Mouse (Mus musculus) thymus, postnatal 14 days (tissue): ENCODE data around the gene Taok3.

Experiments
- DNase-seq: peaks from one replicate; pipeline ENCODE4 v3.0.0; 2021

The Taok3 gene

DNA sequence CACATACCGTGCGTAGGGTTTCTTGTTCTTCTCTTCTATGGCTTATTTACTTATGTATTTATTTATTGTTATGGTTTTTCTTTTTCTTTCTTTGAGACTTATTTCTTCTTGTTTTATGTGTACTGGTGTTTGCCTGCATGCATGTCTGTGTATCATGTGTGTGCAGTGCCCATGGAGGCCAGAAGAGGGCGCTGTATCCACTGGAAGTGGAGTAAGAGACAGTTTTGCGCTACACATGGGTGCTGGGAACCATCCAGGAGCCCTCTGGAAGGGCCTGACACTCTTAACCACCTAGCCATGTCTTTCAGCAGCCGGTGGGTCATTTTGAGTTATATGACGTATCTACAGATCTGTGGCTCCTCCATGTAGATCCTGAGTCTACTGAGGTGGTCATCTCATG is 64.9 kb downstream of the Taok3 start:
- no peak for DNase-seq

DNA sequence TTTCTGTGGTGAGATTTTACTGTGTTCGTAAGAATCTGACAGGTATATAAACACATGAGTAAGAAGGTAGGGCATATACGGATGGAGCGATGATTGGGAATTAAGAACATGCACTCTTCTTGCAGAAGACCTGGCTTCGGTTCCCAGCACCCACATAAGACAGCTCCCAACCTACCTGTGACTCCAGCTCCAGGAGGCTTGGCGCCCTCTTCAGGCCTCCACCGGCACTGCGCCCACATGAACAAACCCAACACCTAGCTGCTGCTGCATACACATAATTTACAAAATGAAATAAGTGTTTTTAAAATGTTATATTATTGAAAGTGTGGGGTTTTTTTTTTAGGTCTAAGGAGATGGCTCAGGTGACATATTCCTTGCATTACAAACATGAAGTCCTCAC is 65.7 kb downstream of the Taok3 start:
- DNase-seq, result peak; percentile 24

DNA sequence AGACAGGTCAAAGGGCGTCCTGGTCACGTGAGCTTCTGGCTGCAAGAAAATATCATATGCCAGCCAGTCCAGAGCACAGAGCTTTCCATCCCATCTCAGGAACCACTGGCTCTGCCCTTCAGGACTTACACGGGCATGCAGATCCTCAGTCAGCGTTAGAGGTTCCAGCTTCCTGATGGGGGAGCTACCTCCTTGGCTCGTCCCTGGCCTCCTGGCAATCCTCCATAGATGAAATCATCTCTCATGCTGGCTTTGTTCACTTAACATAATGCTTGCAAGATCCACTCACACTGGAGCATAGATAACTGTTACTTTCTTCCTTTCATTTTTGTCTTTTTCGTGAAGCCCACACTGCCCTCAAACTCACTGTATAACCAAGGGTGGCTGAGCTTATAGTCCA is 72.1 kb downstream of the Taok3 start:
- DNase-seq, result no peak

DNA sequence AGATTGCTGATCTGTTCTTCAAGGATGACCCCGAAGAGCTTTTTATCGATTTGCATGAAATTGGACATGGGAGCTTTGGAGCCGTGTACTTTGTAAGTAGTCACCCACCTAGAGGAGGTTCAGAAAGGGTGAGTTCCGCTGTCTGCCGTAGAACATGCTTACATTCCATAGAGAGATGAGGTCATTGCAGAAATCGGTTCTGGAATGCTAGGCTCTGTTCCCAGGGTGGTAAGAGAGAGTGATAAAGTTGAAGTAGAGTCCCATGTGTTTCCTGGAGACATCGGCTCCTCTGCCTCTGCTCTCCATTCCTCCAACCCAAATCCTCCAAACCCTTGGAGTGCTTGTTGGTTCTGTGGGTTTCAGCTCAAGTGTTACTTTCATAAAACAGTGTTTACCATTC is 73.8 kb downstream of the Taok3 start:
- DNase-seq, result no peak

DNA sequence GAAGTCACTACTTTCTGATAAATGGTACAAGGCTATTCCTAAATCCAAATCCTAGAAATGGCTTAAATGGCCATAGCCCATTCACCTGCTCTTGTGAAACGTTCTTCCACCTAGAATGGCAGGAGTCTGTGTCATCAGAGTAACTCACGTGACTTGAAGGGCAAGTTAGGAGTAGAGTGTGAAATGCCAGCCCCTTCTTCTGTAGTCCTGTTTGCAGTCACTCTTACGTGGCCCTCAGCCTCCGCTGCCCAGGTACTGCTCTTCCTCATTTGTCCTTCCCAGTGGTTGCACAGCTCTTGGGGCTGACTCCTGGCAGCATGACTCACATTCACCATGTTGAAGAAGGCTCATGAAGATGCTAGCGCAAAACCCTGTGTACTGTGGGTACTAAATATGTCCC is 74.7 kb downstream of the Taok3 start:
- DNase-seq, result no peak

DNA sequence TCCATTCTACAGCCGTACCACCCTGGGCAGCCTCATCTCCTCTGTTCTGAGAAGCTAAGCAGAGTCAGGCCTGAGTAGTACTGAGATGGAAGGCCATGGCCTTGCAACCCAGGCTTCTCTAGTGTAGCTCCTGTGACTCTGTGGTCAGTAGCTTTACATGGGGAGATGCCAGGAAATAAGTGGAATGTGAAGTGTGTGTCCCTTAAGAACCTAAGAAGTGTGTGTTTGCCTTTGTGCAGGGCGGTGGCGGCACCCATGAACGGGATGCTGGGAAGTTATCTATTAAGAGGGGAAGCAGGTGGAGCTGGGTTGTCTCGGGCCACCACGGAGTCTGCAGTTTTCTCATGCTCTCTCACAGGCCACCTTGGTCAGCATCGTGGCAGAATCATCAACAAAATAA is 76.6 kb downstream of the Taok3 start:
- no peak for DNase-seq

DNA sequence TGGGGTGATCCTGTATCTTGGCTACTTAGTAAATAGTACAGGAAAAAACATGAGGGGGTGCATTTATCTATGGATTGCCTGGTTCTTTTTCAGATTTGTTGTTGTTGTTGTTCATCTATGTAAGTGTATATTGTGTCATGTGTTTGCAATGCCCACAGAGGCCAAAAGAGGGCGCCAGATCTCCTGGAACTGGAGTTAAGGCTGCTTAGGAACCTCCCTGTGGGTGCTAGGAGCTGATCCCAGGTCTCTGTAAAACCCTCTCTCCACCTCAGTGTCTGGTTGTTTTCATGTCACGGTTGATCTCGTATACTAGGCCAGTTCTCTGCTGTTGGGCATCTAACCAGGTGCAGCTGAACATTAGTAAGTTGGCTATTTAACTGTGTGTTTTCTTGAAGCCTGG is 78.5 kb downstream of the Taok3 start:
- no peak for DNase-seq

DNA sequence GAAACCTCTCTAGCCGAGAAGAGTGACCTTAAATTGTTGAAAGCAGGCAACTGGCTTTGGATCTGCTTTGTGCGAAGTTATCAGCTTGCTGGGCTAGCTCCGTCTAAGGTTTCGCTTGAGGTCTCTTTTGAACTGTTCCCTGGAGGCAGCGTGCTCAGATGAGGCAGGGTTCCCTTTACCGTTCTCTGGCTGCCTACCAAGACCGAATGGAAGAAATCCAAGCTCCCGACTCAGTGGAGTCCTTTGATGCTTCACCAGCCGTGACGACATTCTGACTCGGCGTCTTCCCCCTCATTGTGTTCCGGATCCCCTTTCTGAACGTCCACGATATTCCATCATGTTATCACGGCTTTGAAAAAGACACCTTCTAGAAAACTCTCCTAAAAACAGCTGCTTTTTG is 87.4 kb downstream of the Taok3 start:
- DNase-seq, result no peak

DNA sequence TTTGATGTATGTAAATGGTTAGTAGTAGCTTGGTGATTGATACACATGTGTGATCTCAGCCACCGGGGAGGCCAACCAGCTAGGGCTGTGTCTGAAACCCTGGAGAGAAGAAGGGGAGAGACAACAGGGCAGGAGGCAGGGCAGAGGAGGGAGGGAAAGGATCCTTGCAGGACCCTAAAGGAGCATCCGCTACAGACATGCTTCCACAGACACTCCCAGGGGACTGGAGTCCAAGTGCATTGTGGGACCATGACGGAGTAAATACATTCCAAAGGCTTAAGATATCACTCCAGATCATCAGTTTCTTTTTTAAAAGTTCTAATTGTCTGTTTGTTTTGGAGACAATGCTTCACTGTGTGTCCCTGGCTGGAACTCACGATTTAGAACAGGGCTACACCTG is 94.1 kb downstream of the Taok3 start:
- no peak for DNase-seq

DNA sequence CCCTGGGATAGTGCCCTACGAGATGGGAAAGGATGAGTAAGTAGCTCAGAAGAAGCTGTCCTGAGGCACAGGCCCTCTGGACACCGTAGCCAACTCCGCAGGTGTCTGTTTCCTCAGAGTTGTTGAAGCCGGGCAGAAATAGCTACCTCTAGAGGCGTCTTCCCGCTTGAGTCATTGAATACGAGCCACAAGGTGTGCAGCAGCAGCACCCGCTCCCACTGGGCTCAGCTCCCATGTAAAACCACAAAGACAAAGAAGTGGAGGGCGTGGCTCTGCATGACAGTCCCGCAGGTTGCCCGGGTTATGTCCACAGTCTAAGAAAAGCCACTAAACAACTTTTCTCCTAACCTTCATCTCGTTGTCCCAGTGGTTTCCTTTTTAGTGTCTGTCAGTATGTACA is 111.1 kb downstream of the Taok3 start:
- no peak for DNase-seq

DNA sequence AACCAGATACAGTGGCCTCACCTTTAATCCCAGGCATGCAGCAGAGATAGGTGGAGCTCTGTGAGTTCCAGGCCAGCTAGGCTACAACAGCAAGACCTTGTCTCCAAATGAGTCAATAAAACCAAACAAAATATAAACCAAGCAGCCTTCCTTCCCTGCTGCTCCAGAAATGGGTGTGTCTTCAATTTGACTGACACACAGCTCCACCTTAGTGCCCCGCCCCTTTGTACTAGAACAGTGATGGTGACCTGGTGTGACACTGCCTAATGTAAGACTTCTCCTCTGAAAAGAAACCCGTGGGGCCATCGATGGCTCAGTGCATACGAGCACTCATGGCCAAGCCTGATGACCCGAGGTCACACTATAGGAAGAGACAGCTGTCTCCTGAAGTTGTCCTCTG is 116.6 kb downstream of the Taok3 start:
- no peak for DNase-seq

DNA sequence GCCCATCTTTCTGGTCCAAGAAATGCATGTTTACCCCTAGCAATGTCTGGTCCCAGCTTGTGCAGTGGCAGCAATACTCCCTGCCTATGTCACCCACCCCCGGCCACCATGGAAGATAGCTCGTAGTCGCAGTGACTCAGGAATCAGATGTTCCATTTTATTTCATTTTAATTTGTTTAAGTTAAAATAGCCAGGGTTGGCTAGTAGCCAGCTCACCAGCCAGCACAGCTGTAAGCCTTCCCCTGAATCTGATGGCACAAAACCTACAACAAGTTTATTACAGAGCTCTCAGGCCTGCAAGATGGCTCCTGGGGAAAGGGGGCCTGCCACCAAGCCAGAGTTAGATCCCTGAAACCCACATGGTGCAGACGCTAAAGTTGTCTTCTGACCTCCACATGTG is 119.2 kb downstream of the Taok3 start:
- DNase-seq, result no peak

DNA sequence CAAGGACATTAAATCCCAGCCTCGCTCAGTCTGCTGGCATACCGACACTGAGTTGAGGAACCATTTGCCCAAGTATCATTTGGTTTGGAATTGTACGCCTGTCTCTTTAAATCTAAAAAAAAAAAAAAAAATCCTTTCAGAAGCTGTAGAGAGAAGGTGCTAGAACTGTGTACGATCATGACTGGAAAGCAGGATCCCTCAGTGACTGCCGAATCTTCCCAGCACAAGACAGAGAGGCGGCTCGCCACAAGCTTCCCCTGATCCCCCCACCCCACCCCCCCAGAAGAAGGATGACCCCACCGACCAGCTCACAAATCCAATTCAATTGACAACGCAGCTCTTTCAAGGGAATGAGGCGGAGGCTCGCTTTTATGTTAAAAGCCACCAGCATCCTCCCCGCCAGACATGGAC is 120.4 kb downstream of the Taok3 start:
- DNase-seq, result no peak

DNA sequence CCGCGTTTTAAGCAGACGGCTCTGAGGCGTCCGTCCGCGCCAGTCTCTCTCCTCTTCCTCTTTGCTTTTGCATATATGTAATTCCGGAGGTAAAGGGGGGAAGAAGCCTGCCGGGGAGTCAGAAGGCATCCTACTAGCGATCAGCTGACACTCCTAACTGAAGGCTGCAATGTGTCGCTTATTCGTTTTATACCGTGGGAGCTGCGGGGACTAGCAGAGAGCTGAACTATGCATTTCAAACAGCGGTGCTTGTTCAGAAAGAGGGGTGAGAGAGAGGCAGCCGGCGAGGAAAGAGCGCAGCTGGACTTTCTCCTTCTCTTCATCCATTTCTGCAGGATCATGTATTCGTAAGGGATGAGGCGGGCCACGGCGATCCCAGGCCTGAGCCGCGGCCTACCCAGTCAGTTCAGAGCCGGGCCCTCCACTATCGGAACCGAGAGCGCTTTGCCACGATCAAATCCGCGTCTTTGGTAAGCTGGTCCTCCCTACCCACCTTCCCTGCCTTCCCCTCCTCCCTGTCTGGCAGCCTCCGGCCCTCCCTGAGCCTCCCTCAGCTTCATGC is 120.9 kb downstream of the Taok3 start:
- DNase-seq, result no peak

DNA sequence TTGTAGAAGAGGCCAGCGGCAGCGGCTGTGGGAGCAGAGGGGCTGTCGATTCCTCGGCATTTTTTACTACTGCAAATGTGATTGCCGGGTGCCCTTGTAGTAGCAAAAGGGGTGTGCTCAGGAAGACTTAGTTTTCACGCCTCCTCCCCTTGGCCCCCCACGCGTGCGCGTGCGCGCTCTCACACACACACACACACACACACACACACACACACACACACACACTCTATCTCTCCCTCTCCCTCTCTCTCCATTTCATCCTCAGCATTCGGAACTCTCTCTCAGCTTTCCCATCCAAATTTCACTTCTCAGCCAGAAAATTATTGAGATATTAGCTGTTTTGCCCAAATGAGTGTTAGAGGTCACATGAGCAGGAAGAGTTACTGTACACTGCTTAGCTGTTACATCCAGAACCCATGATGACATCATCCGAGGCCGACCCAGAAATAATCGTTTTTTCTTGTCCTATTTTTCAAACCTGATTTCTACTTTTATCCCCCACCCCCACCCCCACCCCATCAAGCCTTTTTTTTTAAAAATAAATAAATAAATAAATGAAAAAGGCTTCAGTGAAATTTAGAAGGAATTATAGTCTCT is 122.1 kb downstream of the Taok3 start:
- no peak for DNase-seq

DNA sequence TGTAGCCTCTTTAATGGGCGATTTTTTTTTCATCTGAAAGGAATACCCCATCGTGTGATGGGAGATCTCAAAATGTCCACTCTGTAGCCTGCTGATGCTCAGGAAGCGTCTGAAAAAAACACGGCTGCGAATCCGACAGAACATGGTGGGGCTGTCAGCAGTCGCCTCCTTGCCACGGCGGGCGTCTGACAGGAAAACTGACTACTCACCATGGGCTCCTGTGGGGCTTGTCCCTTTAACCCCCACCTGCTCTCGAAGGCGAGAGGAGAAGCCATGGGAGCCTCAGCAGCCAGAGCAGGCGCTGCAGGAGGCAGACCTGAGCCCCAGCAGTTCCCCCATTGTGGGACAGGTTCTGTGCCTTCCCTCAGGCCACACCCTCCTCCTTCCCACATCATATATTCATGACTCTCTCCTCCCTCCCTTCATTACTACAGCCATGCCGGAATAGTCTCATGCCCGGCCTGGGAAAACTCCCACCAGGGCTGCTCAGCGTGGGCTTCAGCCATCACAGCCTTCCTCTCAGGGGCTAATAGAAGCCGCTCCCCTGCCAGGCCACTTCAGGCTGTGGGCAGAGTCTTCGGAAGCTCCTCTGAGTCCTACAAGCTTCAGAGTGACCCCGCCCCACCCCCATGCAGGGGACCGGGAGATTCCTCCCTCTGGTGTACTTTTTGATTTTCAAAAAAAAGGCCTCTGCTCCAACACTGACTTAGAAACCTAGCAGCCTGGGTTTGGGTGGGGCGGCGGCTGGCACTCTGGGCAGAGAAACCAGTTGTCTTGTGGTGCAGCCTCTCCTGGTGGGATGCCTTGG is 122.9 kb downstream of the Taok3 start:
- DNase-seq, result no peak

DNA sequence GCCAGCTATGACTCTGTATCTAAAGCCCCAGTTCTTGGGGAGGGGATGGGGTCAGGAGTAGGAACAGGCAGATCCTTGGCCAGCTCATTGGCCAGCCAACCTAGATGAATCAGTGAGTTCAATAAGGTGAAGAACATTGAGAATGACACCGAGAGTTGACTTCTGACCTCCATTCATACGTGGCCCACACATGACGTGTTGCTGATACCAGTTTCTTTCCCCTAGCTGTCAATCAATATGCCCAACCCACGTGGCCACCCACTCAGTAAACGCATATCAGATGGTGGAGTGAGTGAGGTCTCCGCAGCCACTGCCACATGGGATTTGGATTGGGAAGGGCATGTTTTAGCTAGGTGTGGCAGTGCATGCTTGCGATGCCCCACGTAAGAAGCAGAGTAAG is 125.2 kb downstream of the Taok3 start:
- DNase-seq, result no peak

DNA sequence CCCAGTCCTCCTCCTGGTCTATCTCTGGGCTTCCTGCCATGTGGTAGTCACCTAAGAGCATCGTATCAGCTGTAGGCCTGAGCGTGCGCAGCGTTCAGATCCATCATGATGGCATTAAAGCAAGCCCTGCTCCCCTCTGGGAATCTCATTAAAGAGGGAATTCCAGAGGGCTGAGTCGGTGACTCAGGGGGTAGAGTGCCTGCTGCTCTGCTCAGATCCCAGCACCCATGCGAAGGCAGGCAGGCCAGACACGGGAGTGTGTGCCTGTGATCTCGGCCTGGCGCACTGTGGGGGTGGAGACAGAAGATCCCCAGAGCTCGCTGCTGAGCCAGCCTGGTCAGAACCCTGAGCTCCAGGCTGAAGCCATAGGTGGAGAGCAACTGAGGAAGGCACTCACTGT is 128.4 kb downstream of the Taok3 start:
- no peak for DNase-seq

DNA sequence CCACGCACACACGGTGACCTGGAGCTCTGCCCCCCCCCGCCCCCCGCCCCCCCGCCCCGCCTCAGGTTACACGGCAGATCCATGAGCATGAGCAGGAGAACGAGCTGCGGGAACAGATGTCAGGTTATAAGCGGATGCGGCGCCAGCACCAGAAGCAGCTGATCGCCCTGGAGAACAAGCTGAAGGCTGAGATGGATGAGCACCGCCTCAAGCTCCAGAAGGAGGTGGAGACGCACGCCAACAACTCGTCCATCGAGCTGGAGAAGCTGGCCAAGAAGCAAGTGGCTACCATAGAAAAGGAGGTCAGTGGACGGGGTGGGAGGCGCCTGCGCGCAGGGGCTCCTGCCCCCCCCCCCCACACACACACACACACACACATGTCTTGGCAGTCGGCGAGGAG is 130.9 kb downstream of the Taok3 start:
- no peak for DNase-seq

DNA sequence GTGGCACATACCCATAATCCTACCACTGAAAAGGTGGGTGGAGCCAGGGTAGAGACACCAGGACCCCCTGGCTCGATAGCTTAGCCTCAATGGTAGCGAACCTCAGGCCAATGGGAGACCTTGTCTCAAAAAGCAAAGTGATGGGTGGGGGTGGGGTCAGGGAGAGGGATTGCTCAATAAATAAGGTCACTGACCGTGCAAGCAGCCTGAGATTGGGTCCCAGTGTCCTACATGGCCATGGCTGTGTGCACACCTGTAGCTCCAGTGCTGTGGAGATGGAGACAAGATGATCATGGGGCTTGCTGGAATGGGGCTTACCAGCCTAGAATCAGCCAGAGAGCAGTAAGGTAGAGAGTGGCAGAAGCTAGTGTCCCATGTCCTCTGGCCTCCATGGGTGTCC is 131.8 kb downstream of the Taok3 start:
- no peak for DNase-seq

DNA sequence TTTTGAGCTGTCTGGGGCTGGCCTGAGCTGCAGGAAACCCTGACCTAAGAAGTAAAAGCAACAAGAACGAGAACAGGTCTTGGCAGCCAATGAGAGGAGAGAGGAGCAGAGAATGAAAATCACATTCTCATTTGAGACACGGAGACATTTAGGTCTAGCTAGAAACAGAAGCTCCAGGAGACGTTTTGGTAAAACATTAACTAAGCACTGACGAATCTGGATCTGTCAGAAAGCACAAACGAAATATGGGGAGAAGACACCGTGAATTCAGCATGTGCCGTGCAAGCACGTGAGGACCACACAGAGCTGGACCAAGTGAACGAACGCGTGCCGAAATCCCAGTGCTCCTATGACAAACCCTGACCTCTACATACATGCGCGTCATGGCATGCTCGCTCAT is 138.3 kb downstream of the Taok3 start:
- DNase-seq, result no peak

DNA sequence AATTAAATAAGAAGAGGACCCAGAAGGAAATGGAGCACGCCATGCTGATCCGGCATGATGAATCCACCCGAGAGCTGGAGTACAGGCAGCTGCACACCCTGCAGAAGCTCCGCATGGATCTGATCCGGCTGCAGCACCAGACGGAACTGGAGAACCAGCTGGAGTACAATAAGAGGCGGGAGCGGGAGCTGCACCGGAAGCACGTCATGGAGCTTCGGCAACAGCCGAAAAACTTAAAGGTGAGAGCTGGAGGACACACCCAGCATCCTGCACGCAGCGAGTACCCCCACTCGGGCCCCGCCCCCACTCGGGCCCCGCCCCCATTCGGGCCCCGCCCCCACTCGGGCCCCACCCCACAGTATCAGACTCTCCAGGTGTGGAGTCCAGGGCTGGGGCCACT is 143.6 kb downstream of the Taok3 start:
- DNase-seq, result no peak

DNA sequence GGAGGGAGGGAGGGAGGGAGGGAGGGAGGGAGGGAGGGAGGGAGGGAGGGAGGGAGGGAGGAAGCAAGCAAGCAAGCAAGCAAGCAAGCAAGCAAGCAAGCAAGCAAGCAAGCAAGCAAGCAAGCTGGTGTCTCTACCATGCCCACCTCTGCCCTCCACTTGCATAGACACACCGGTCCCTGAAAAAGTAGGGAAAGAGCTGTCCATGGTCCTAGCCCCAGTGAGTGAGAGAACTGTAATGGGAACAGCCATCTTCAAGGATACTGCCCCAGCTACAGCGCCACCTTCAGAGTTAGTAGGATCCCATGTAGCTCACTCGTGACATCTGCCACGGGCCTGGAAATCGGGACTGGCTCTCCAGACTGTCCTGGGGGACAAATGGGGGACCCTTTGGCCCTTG is 144.8 kb downstream of the Taok3 start:
- DNase-seq, result no peak

DNA sequence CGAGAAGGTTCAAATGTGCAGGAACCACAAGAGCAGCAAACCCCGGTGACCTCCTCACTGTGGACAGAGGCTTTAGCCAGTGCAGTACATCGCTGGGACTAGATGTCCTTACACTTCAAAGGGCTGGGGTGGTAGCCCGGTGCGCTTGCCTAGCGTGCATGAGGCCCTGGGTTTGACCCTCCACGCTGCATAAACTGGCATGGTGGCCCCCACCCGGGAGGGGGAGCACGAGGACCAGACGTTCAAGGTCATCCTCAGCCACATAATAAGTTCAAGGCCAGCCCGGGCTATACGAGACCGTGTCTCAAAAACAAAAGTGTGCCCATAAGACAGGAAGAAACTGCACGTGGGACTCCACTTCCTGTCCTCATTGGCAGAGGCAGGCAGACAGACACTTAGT is 148.0 kb downstream of the Taok3 start:
- no peak for DNase-seq

DNA sequence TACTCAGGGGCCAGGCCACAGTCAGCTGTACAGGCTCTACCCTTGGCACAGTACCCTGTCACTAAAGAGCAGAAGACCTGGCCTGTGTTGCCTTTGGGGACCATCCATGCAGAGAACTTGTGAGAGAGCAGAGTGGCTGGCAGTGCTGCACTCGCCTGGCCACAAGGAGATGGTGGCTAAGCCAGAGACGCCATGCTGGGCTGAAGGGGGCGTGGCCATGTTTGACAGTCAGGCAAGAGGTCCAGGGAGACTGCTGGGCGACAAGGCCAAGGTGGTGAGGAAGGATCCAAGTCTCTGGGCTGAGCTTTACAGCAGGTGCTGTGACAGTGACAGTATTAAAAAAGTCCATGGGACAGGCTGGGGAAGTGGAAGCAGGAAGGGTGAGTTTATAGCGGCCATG is 148.8 kb downstream of the Taok3 start:
- DNase-seq, result no peak
